Mouse (Mus musculus): ENCODE data around the gene Clock. TPM values are rescaled to one million over a fixed set of nuclear protein-coding genes. Genes with fewer than 3 reads are reported as not detected.

Gene Clock
- 10.2 and 11.5 TPM in 2 replicates for polyA plus RNA-seq (2016; fragmentation: Nextera tagmentation; extraction: Ambion mirVana)

- H3K27me3 ChIP-seq (ENCODE audit: poor library complexity, severe bottlenecking), result no peaks in the 10 kb centered on the region
- H3K4me1 ChIP-seq, result peaks cover 27% of the 10 kb centered on the region
- WGBS, result under 1% methylated on average over 102 of the region's 104 CpGs
- peak; percentile 88 for DNase-seq (ENCODE audit: extremely low spot score, low spot score)
- H3K9me3 ChIP-seq, result no peaks in the 10 kb centered on the region
- peak within 1 kb of the TSS; percentile 98 for H3K27ac ChIP-seq
- peaks cover 3% of the 10 kb centered on the region; the same call in 1 of the 2 replicates for H3K36me3 ChIP-seq (replicated peaks)
- peak within 1 kb of the TSS; percentile 100 for H3K4me3 ChIP-seq
Observed at GRCm38 (mm10) chr5:76304452-76305341, at the start of gene Clock. TSS of gene Clock (minus strand) at chr5:76304792.

- no peaks in the 10 kb centered on the region for H3K9me3 ChIP-seq
- H3K4me1 ChIP-seq, result peaks cover 9% of the 10 kb centered on the region
- DNase-seq (ENCODE audit: extremely low spot score, low spot score), result peak; percentile 18
- no peak overlapping the region for H3K27ac ChIP-seq
- no peak overlapping the region for H3K4me3 ChIP-seq
- WGBS, result 45% methylated on average over 7 of the region's 7 CpGs
- H3K27me3 ChIP-seq (ENCODE audit: poor library complexity, severe bottlenecking), result no peaks in the 10 kb centered on the region
- no peaks in the 10 kb centered on the region for H3K36me3 ChIP-seq (replicated peaks)
Observed at GRCm38 (mm10) chr5:76351953-76352611, 47.5 kb upstream of the Clock start.

- WGBS, result 84% methylated on average over 5 of the region's 5 CpGs
- Histone ChIP-seq H3K27ac (no peak overlapping the region), H3K9me3 (no peaks in the 10 kb centered on the region), H3K27me3 (ENCODE audit: poor library complexity, severe bottlenecking) (no peaks in the 10 kb centered on the region), H3K4me1 (peaks cover 10% of the 10 kb centered on the region), H3K4me3 (no peak overlapping the region), H3K36me3 (replicated peaks) (no peaks in the 10 kb centered on the region)
- DNase-seq (ENCODE audit: extremely low spot score, low spot score), result no peak
Observed at GRCm38 (mm10) chr5:76351537-76351936, 46.9 kb upstream of the Clock start.

GRCm38 (mm10) chr5:76346137-76346536 is 41.5 kb upstream of the Clock start:
- Histone ChIP-seq H3K9me3 (no peaks in the 10 kb centered on the region), H3K27me3 (ENCODE audit: poor library complexity, severe bottlenecking) (no peaks in the 10 kb centered on the region), H3K27ac (no peak overlapping the region), H3K36me3 (replicated peaks) (no peaks in the 10 kb centered on the region), H3K4me3 (no peak overlapping the region), H3K4me1 (peaks cover 7% of the 10 kb centered on the region)
- DNase-seq (ENCODE audit: extremely low spot score, low spot score), result no peak
- 49% methylated on average over 2 of the region's 2 CpGs for WGBS

- no peaks in the 10 kb centered on the region for H3K27me3 ChIP-seq (ENCODE audit: poor library complexity, severe bottlenecking)
- H3K4me3 ChIP-seq, result no peak overlapping the region
- DNase-seq (ENCODE audit: extremely low spot score, low spot score), result no peak
- H3K36me3 ChIP-seq (replicated peaks), result no peaks in the 10 kb centered on the region
- no peaks in the 10 kb centered on the region for H3K9me3 ChIP-seq
- H3K27ac ChIP-seq, result no peak overlapping the region
- H3K4me1 ChIP-seq, result peaks cover under 1% of the 10 kb centered on the region; the same call in 1 of the 2 replicates
- WGBS, result 97% methylated on average over 2 of the region's 2 CpGs
Observed at GRCm38 (mm10) chr5:76340931-76341330, 36.3 kb upstream of the Clock start.

- peaks cover 6% of the 10 kb centered on the region; the same call in 1 of the 2 replicates for H3K4me1 ChIP-seq
- 87% methylated on average over 8 of the region's 8 CpGs for WGBS
- no peak overlapping the region for H3K27ac ChIP-seq
- H3K9me3 ChIP-seq, result no peaks in the 10 kb centered on the region
- H3K4me3 ChIP-seq, result no peak overlapping the region
- no peaks in the 10 kb centered on the region for H3K36me3 ChIP-seq (replicated peaks)
- DNase-seq (ENCODE audit: extremely low spot score, low spot score), result no peak
- no peaks in the 10 kb centered on the region for H3K27me3 ChIP-seq (ENCODE audit: poor library complexity, severe bottlenecking)
Observed at GRCm38 (mm10) chr5:76337100-76337499, 32.5 kb upstream of the Clock start.

- Histone ChIP-seq H3K9me3 (no peaks in the 10 kb centered on the region), H3K4me3 (no peak overlapping the region), H3K4me1 (peaks cover 6% of the 10 kb centered on the region; the same call in 1 of the 2 replicates), H3K27ac (no peak overlapping the region), H3K36me3 (replicated peaks) (no peaks in the 10 kb centered on the region), H3K27me3 (ENCODE audit: poor library complexity, severe bottlenecking) (no peaks in the 10 kb centered on the region)
- 76% methylated on average over 4 of the region's 4 CpGs for WGBS
- DNase-seq (ENCODE audit: extremely low spot score, low spot score), result no peak
Observed at GRCm38 (mm10) chr5:76333833-76334232, 29.2 kb upstream of the Clock start.

GRCm38 (mm10) chr5:76330953-76331352 is 26.4 kb upstream of the Clock start, which contains the start of gene Pdcl2:
TSS of gene Pdcl2 (minus strand) at chr5:76331156.
- no peak for DNase-seq (ENCODE audit: extremely low spot score, low spot score)
- 92% methylated on average over 7 of the region's 7 CpGs for WGBS
- no peaks in the 10 kb centered on the region for H3K27me3 ChIP-seq (ENCODE audit: poor library complexity, severe bottlenecking)
- H3K36me3 ChIP-seq (replicated peaks), result no peaks in the 10 kb centered on the region
- peaks cover 6% of the 10 kb centered on the region; the same call in 1 of the 2 replicates for H3K4me1 ChIP-seq
- H3K9me3 ChIP-seq, result no peaks in the 10 kb centered on the region
- H3K27ac ChIP-seq, result no peak within 1 kb of the TSS
- no peak within 1 kb of the TSS for H3K4me3 ChIP-seq

GRCm38 (mm10) chr5:76327296-76327695 is 22.7 kb upstream of the Clock start:
- WGBS, result 83% methylated on average over 2 of the region's 2 CpGs

GRCm38 (mm10) chr5:76325113-76325512 is 20.5 kb upstream of the Clock start:
- 92% methylated on average over 4 of the region's 4 CpGs for WGBS
- Histone ChIP-seq H3K4me1 (peaks cover 14% of the 10 kb centered on the region), H3K36me3 (replicated peaks) (no peaks in the 10 kb centered on the region), H3K9me3 (no peaks in the 10 kb centered on the region), H3K4me3 (no peak overlapping the region), H3K27ac (no peak overlapping the region), H3K27me3 (ENCODE audit: poor library complexity, severe bottlenecking) (no peaks in the 10 kb centered on the region)
- DNase-seq (ENCODE audit: extremely low spot score, low spot score), result no peak

More at GRCm38 (mm10) chr5:76327296-76327695, 22.7 kb upstream of the Clock start:
- no peak for DNase-seq (ENCODE audit: extremely low spot score, low spot score)
- H3K4me1 ChIP-seq, result peaks cover 4% of the 10 kb centered on the region; the same call in 1 of the 2 replicates
- no peaks in the 10 kb centered on the region for H3K27me3 ChIP-seq (ENCODE audit: poor library complexity, severe bottlenecking)
- no peaks in the 10 kb centered on the region for H3K9me3 ChIP-seq
- no peaks in the 10 kb centered on the region for H3K36me3 ChIP-seq (replicated peaks)
- H3K27ac ChIP-seq, result no peak overlapping the region
- H3K4me3 ChIP-seq, result no peak overlapping the region

- no peaks in the 10 kb centered on the region for H3K27me3 ChIP-seq (ENCODE audit: poor library complexity, severe bottlenecking)
- 27% methylated on average over 11 of the region's 11 CpGs for WGBS
- DNase-seq (ENCODE audit: extremely low spot score, low spot score), result no peak
- no peak overlapping the region for H3K27ac ChIP-seq
- no peak overlapping the region for H3K4me3 ChIP-seq
- no peaks in the 10 kb centered on the region for H3K9me3 ChIP-seq
- peaks cover 14% of the 10 kb centered on the region for H3K4me1 ChIP-seq
- H3K36me3 ChIP-seq (replicated peaks), result no peaks in the 10 kb centered on the region
Observed at GRCm38 (mm10) chr5:76321249-76322196, 16.9 kb upstream of the Clock start.

- Histone ChIP-seq H3K27ac (no peak overlapping the region), H3K4me3 (no peak overlapping the region), H3K27me3 (ENCODE audit: poor library complexity, severe bottlenecking) (no peaks in the 10 kb centered on the region), H3K4me1 (peaks cover 17% of the 10 kb centered on the region), H3K9me3 (no peaks in the 10 kb centered on the region), H3K36me3 (replicated peaks) (no peaks in the 10 kb centered on the region)
- DNase-seq (ENCODE audit: extremely low spot score, low spot score), result no peak
- WGBS, result 80% methylated on average over 2 of the region's 2 CpGs
Observed at GRCm38 (mm10) chr5:76308206-76308605, 3.6 kb upstream of the Clock start.
